Mouse (Mus musculus): ENCODE data around the gene Ace2. TPM values are rescaled to one million over a fixed set of nuclear protein-coding genes. Genes with fewer than 3 reads are reported as not detected.

Gene Ace2
- total RNA-seq (2015) (not detected in 2 replicates), total RNA-seq (2017) (not detected in 2 replicates)

GRCm38 (mm10) chrX:164139032-164139431 is at the start of gene Ace2:
TSS of gene Ace2 (plus strand) at chrX:164139332.
- ATAC-seq (replicated peaks; ENCODE audit: poor library complexity), result no peak

- no peak for ATAC-seq (replicated peaks; ENCODE audit: poor library complexity)
Measured at GRCm38 (mm10) chrX:164089916-164090315, 49.2 kb upstream of the Ace2 start.

- peak; percentile 22 for ATAC-seq (replicated peaks; ENCODE audit: poor library complexity)
Measured at GRCm38 (mm10) chrX:164092300-164093169, 46.6 kb upstream of the Ace2 start.

- ATAC-seq (replicated peaks; ENCODE audit: poor library complexity), result peak; percentile 36
Measured at GRCm38 (mm10) chrX:164093435-164093834, 45.7 kb upstream of the Ace2 start.

GRCm38 (mm10) chrX:164095838-164096237 is 43.3 kb upstream of the Ace2 start:
- no peak for ATAC-seq (replicated peaks; ENCODE audit: poor library complexity)

- peak; percentile 52; the same call in 1 of the 2 replicates for ATAC-seq (replicated peaks; ENCODE audit: poor library complexity)
Measured at GRCm38 (mm10) chrX:164101483-164101882, 37.6 kb upstream of the Ace2 start.

- ATAC-seq (replicated peaks; ENCODE audit: poor library complexity), result no peak
Measured at GRCm38 (mm10) chrX:164102198-164102597, 36.9 kb upstream of the Ace2 start.

GRCm38 (mm10) chrX:164102656-164103055 is 36.5 kb upstream of the Ace2 start:
- no peak for ATAC-seq (replicated peaks; ENCODE audit: poor library complexity)

GRCm38 (mm10) chrX:164111146-164111545 is 28.0 kb upstream of the Ace2 start:
- ATAC-seq (replicated peaks; ENCODE audit: poor library complexity), result no peak

GRCm38 (mm10) chrX:164113744-164114143 is 25.4 kb upstream of the Ace2 start:
- no peak for ATAC-seq (replicated peaks; ENCODE audit: poor library complexity)

- ATAC-seq (replicated peaks; ENCODE audit: poor library complexity), result no peak
Measured at GRCm38 (mm10) chrX:164123942-164124341, 15.2 kb upstream of the Ace2 start.

GRCm38 (mm10) chrX:164133531-164133930 is 5.6 kb upstream of the Ace2 start:
- no peak for ATAC-seq (replicated peaks; ENCODE audit: poor library complexity)

- ATAC-seq (replicated peaks; ENCODE audit: poor library complexity), result no peak
Measured at GRCm38 (mm10) chrX:164135304-164135818, 3.8 kb upstream of the Ace2 start.

GRCm38 (mm10) chrX:164145463-164146250 is 6.5 kb downstream of the Ace2 start:
- ATAC-seq (replicated peaks; ENCODE audit: poor library complexity), result peak; percentile 96

GRCm38 (mm10) chrX:164152703-164153102 is 13.6 kb downstream of the Ace2 start:
- no peak for ATAC-seq (replicated peaks; ENCODE audit: poor library complexity)

GRCm38 (mm10) chrX:164153606-164154005 is 14.5 kb downstream of the Ace2 start:
- ATAC-seq (replicated peaks; ENCODE audit: poor library complexity), result peak; percentile 50; the same call in 1 of the 2 replicates

GRCm38 (mm10) chrX:164154594-164154993 is 15.5 kb downstream of the Ace2 start:
- ATAC-seq (replicated peaks; ENCODE audit: poor library complexity), result no peak

- ATAC-seq (replicated peaks; ENCODE audit: poor library complexity), result peak; percentile 61
Measured at GRCm38 (mm10) chrX:164164681-164165080, 25.5 kb downstream of the Ace2 start.

- ATAC-seq (replicated peaks; ENCODE audit: poor library complexity), result no peak
Measured at GRCm38 (mm10) chrX:164171034-164171433, 31.9 kb downstream of the Ace2 start.

GRCm38 (mm10) chrX:164173880-164174279 is 34.7 kb downstream of the Ace2 start:
- ATAC-seq (replicated peaks; ENCODE audit: poor library complexity), result peak; percentile 90

GRCm38 (mm10) chrX:164175311-164175710 is 36.2 kb downstream of the Ace2 start:
- no peak for ATAC-seq (replicated peaks; ENCODE audit: poor library complexity)
